Mouse (Mus musculus) olfactory bulb, adult 2 months (tissue): ENCODE measurements around the gene Eif2ak3.

ENCODE experiments used
- CTCF ChIP-seq: fragments of 200-500 bp; IDR thresholded peaks from 2 replicates; pipeline ENCODE4 v1.5.1; 2012; ENCODE audit warnings: low read depth, mild to moderate bottlenecking, low read length, moderate library complexity; ENCODE audit not compliant: insufficient read depth
- POLR2A ChIP-seq: fragments of 200-500 bp; IDR thresholded peaks from 2 replicates; pipeline ENCODE4 v1.6.1; 2012; ENCODE audit warnings: mild to moderate bottlenecking, low read depth, low read length, moderate library complexity; ENCODE audit not compliant: insufficient read depth

- TF ChIP-seq CTCF (no peak), POLR2A (no peak)
Measured at GRCm38 (mm10) chr6:70855529-70856309, 11.4 kb downstream of the Eif2ak3 start.
